Comparison of ENCODE assay signal across 8 mouse cellular contexts in genomic region chr12:52790350-52790768, GRCm38 (mm10).
DNase-seq lines count a peak whose midpoint lies in the region; ATAC-seq and TF ChIP-seq lines count a peak whose summit lies in the region.

No protein-coding gene starts in this region.

- H3K9ac ChIP-seq in forebrain, embryonic 13.5 days = peak overlapping the region; percentile 50
- peak overlapping the region; percentile 21; the same call in 1 of the 2 replicates for H3K9ac ChIP-seq in hindbrain, embryonic 14.5 days
- H3K9ac ChIP-seq in neural tube, embryonic 13.5 days = peak overlapping the region; percentile 13

- no peak overlapping the region; the same call in 1 of the 2 replicates for H3K27ac ChIP-seq in forebrain, embryonic 13.5 days
- peak overlapping the region; percentile 58 for H3K27ac ChIP-seq in hindbrain, embryonic 14.5 days
- peak overlapping the region; percentile 54 for H3K27ac ChIP-seq in neural tube, embryonic 13.5 days (replicated peaks)
- no peak overlapping the region for H3K27ac ChIP-seq in thymus, adult 2 months (ENCODE audit: control insufficient read depth, insufficient read depth, low read length)

- peaks cover 30% of the 10 kb centered on the region for H3K4me1 ChIP-seq in forebrain, embryonic 13.5 days
- H3K4me1 ChIP-seq in hindbrain, embryonic 14.5 days (replicated peaks; ENCODE audit: control insufficient read depth, insufficient read depth, low read length) = peaks cover 36% of the 10 kb centered on the region
- H3K4me1 ChIP-seq in neural tube, embryonic 13.5 days (replicated peaks) = peaks cover 61% of the 10 kb centered on the region
- H3K4me1 ChIP-seq in thymus, adult 2 months (replicated peaks; ENCODE audit: control insufficient read depth, insufficient read depth, low read length) = peaks cover 5% of the 10 kb centered on the region; the same call in 1 of the 2 replicates

- TF ChIP-seq POLR2A in thymus, adult 2 months (IDR thresholded peaks at IDR 0.05; ENCODE audit: control insufficient read depth, extremely low read depth, insufficient read depth, low read length, poor library complexity) = no peak

- peak; percentile 73 for ATAC-seq in forebrain, embryonic 13.5 days
- peak; percentile 61; the same call in 1 of the 2 replicates for ATAC-seq in hindbrain, embryonic 14.5 days (ENCODE audit: low FRiP score)
- 0 out of 2 replicates have a peak, but pooled peaks have one; percentile 55 for ATAC-seq in neural tube, embryonic 13.5 days (ENCODE audit: low read depth)
- ATAC-seq in activated CD4-positive, CD25-positive, alpha-beta regulatory T cell, adult 4 months = no peak

- H3K4me3 ChIP-seq in forebrain, embryonic 13.5 days = no peak overlapping the region
- no peak overlapping the region for H3K4me3 ChIP-seq in hindbrain, embryonic 14.5 days (replicated peaks; ENCODE audit: low read length)
- no peak overlapping the region for H3K4me3 ChIP-seq in neural tube, embryonic 13.5 days
- H3K4me3 ChIP-seq in thymus, adult 2 months (ENCODE audit: control insufficient read depth, insufficient read depth, low read length) = no peak overlapping the region

- DNase-seq in ovary, postnatal 36 days (ENCODE audit: low spot score) = peak; percentile 36
- DNase-seq in ovary, postnatal 14 days (ENCODE audit: low spot score) = no peak
- no peak for DNase-seq in hindbrain, embryonic 14.5 days (ENCODE audit: low spot score)
- DNase-seq in thymus, adult 2 months = no peak
- DNase-seq in layer of hippocampus, postnatal 14 days (ENCODE audit: low spot score in 2 of 2) = no peak

- 14% methylated on average over 8 of the region's 8 CpGs for WGBS in forebrain, embryonic 13.5 days
- 8% methylated on average over 8 of the region's 8 CpGs for WGBS in hindbrain, embryonic 14.5 days
- WGBS in neural tube, embryonic 13.5 days = 24% methylated on average over 8 of the region's 8 CpGs
- WGBS in thymus, adult 2 months = 89% methylated on average over 8 of the region's 8 CpGs

- TF ChIP-seq CTCF in thymus, adult 2 months (IDR thresholded peaks at IDR 0.05; ENCODE audit: borderline replicate concordance, control insufficient read depth, extremely low read depth, insufficient read depth, low read length, poor library complexity) = no peak

- H3K4me2 ChIP-seq in forebrain, embryonic 13.5 days = peak overlapping the region; percentile 36
- peak overlapping the region; percentile 9 for H3K4me2 ChIP-seq in hindbrain, embryonic 14.5 days (replicated peaks)
- H3K4me2 ChIP-seq in neural tube, embryonic 13.5 days = 0 out of 2 replicates have a peak overlapping the region, but pooled peaks have one; percentile 10

- H3K36me3 ChIP-seq in forebrain, embryonic 13.5 days (ENCODE audit: poor library complexity, severe bottlenecking) = no peaks in the 10 kb centered on the region
- H3K36me3 ChIP-seq in hindbrain, embryonic 14.5 days (replicated peaks; ENCODE audit: control insufficient read depth, insufficient read depth) = no peaks in the 10 kb centered on the region
- no peaks in the 10 kb centered on the region; the same call in 1 of the 2 replicates for H3K36me3 ChIP-seq in neural tube, embryonic 13.5 days
- no peaks in the 10 kb centered on the region for H3K36me3 ChIP-seq in thymus, adult 2 months (ENCODE audit: control insufficient read depth, insufficient read depth, low read length)

- H3K27me3 ChIP-seq in forebrain, embryonic 13.5 days = no peaks in the 10 kb centered on the region
- H3K27me3 ChIP-seq in hindbrain, embryonic 14.5 days (ENCODE audit: control insufficient read depth, insufficient read depth, low read length) = no peaks in the 10 kb centered on the region
- no peaks in the 10 kb centered on the region for H3K27me3 ChIP-seq in neural tube, embryonic 13.5 days
- no peaks in the 10 kb centered on the region for H3K27me3 ChIP-seq in thymus, adult 2 months (ENCODE audit: control insufficient read depth, insufficient read depth, low read length)

- no peaks in the 10 kb centered on the region for H3K9me3 ChIP-seq in forebrain, embryonic 13.5 days (replicated peaks)
- no peaks in the 10 kb centered on the region for H3K9me3 ChIP-seq in hindbrain, embryonic 14.5 days (ENCODE audit: control insufficient read depth, low read length)
- H3K9me3 ChIP-seq in neural tube, embryonic 13.5 days = no peaks in the 10 kb centered on the region

Comparison
In these comparisons a context has a peak if more than half of its experiments do, and no peak if none do; other contexts are left out.
1. H3K27ac ChIP-seq: peak in hindbrain, embryonic 14.5 days (single experiment) and neural tube, embryonic 13.5 days (single experiment); none in forebrain, embryonic 13.5 days (single experiment) and thymus, adult 2 months (single experiment).
2. Peak in every context shown above with its lines, with median percentiles within 50 percentile points of each other: H3K4me2 ChIP-seq and H3K9ac ChIP-seq.